Mouse (Mus musculus): Measurements from ENCODE around the gene Nes.

Nes gene

GRCm38 (mm10) chr3:88005822-88006786, 35.2 kb downstream of the Nes start:
- DNase-seq (ENCODE audit: low read depth in 2 of 2, low spot score in 2 of 2), result no peak

GRCm38 (mm10) chr3:88010634-88011265, 39.9 kb downstream of the Nes start:
- DNase-seq (ENCODE audit: low read depth in 2 of 2, low spot score in 2 of 2), result peak; percentile 42 to 61

- peak; percentile 38 to 60 for DNase-seq (ENCODE audit: low read depth in 2 of 2, low spot score in 2 of 2)
These were observed 51.7 kb downstream of the Nes start for GRCm38 (mm10) chr3:88022322-88023191.

GRCm38 (mm10) chr3:88023192-88024074, 52.6 kb downstream of the Nes start:
- DNase-seq (ENCODE audit: low read depth in 2 of 2, low spot score in 2 of 2), result peak in 1 of 2 experiments; percentile 35

- DNase-seq (ENCODE audit: low read depth in 2 of 2, low spot score in 2 of 2), result no peak
These were observed 55.9 kb downstream of the Nes start for GRCm38 (mm10) chr3:88026823-88027222.

- DNase-seq (ENCODE audit: low read depth in 2 of 2, low spot score in 2 of 2), result no peak
These were observed 56.7 kb downstream of the Nes start, which contains the start of gene Hapln2 for GRCm38 (mm10) chr3:88027434-88028186. Gene Hapln2 (minus strand): TSS chr3:88027583.

Measured in CD8-positive naive resting alpha-beta T cell, adult 2 months (primary cell).